Mouse (Mus musculus): ENCODE data around the gene Myo1e. TPM values are rescaled to one million over a fixed set of nuclear protein-coding genes. Genes with fewer than 3 reads are reported as not detected.

Gene Myo1e
- total and polyA plus RNA-seq, 3 experiments: 82.3 to 186 (median 98.7) TPM

- no peaks in the 10 kb centered on the region; a peak in 1 of 4 replicates for H3K4me1 ChIP-seq (ENCODE audit: control insufficient read depth in 1 of 2, insufficient read depth in 2 of 2)
- peaks cover 0 to 2% of the 10 kb centered on the region in 2 experiments for H3K36me3 ChIP-seq (replicated peaks in 1 of 2; ENCODE audit: control insufficient read depth in 1 of 2, insufficient read depth in 1 of 2, low read length in 1 of 2)
- no peak overlapping the region for H3K9ac ChIP-seq (ENCODE audit: insufficient read depth, low read depth)
- in situ Hi-C loops (cut with MboI; ENCODE audit: low pct_ligation_motif_present, low pct_unique_long_range_greater_than_20kb, low sequenced_read_pairs) (loop anchor here (25.0 kb wide), 1 partner anchor 331 kb away; the partner anchor contains the start of gene Rnf111), dilution Hi-C loops (cut with MboI; ENCODE audit: extremely low pct_ligation_motif_present, extremely low pct_unique_long_range_greater_than_20kb, low sequenced_read_pairs) (no loop called here)
- DNase-seq (ENCODE audit: extremely low read depth): no peak
- H3K4me2 ChIP-seq (ENCODE audit: insufficient read depth, low read depth, poor library complexity, severe bottlenecking): no peak overlapping the region
- no peaks in the 10 kb centered on the region for H3K27me3 ChIP-seq (replicated peaks)
- H3K27ac ChIP-seq (ENCODE audit: insufficient read depth, low read depth): no peak overlapping the region
- H3K79me2 ChIP-seq (replicated peaks; ENCODE audit: control insufficient read depth, extremely low read depth, insufficient read depth, poor library complexity, severe bottlenecking): no peaks in the 10 kb centered on the region
- H3K4me3 ChIP-seq (replicated peaks in 1 of 3; ENCODE audit: low read depth in 2 of 3, low read length in 2 of 3, poor library complexity in 1 of 3): no peak overlapping the region
- no peaks in the 10 kb centered on the region for H3K9me3 ChIP-seq (replicated peaks; ENCODE audit: low read length)
- TF ChIP-seq RCOR1 (conservative IDR thresholded peaks at IDR 0.05; ENCODE audit: low read depth, low read length) (no peak), JUND (conservative IDR thresholded peaks at IDR 0.05; ENCODE audit: low read depth, low read length) (no peak), MAZ (IDR thresholded peaks at IDR 0.05; ENCODE audit: low read depth, low read length) (no peak), POLR2A (IDR thresholded peaks at IDR 0.05; ENCODE audit: low read depth, low read length) (no peak), CHD2 (IDR thresholded peaks at IDR 0.05; ENCODE audit: low read length) (no peak), USF2 (conservative IDR thresholded peaks at IDR 0.05; ENCODE audit: low read depth, low read length) (no peak), TCF12 (IDR thresholded peaks at IDR 0.05; ENCODE audit: low read depth, low read length) (no peak), CTCF (conservative IDR thresholded peaks at IDR 0.05 in 1 of 2, IDR thresholded peaks at IDR 0.05 in 1 of 2; ENCODE audit: low read depth in 2 of 2, low read length in 2 of 2) (no peak)
Observed at GRCm38 (mm10) chr9:70181719-70182118, 25.4 kb upstream of the Myo1e start.

- no peaks in the 10 kb centered on the region for H3K9me3 ChIP-seq (replicated peaks; ENCODE audit: low read length)
- no peaks in the 10 kb centered on the region for H3K79me2 ChIP-seq (replicated peaks; ENCODE audit: control insufficient read depth, extremely low read depth, insufficient read depth, poor library complexity, severe bottlenecking)
- no peak overlapping the region for H3K9ac ChIP-seq (ENCODE audit: insufficient read depth, low read depth)
- no peak overlapping the region for H3K4me2 ChIP-seq (ENCODE audit: insufficient read depth, low read depth, poor library complexity, severe bottlenecking)
- in situ Hi-C loops (cut with MboI; ENCODE audit: low pct_ligation_motif_present, low pct_unique_long_range_greater_than_20kb, low sequenced_read_pairs) (loop anchor here (25.0 kb wide), 1 partner anchor 330 kb away; the partner anchor contains the start of gene Rnf111), dilution Hi-C loops (cut with MboI; ENCODE audit: extremely low pct_ligation_motif_present, extremely low pct_unique_long_range_greater_than_20kb, low sequenced_read_pairs) (no loop called here)
- no peak for DNase-seq (ENCODE audit: extremely low read depth)
- TF ChIP-seq ZNF384 (IDR thresholded peaks at IDR 0.05; ENCODE audit: low read depth, low read length): no peak
- TF ChIP-seq TCF12 (IDR thresholded peaks at IDR 0.05; ENCODE audit: low read depth, low read length): no peak
- TF ChIP-seq MAFK (IDR thresholded peaks at IDR 0.05; ENCODE audit: insufficient replicate concordance, low read length): no peak
- no peak for TF ChIP-seq POLR2A (IDR thresholded peaks at IDR 0.05; ENCODE audit: low read depth, low read length)
- TF ChIP-seq E2F4 (IDR thresholded peaks at IDR 0.05; ENCODE audit: insufficient replicate concordance, low read depth, low read length): no peak
- no peak for TF ChIP-seq JUND (conservative IDR thresholded peaks at IDR 0.05; ENCODE audit: low read depth, low read length)
- TF ChIP-seq CTCF (conservative IDR thresholded peaks at IDR 0.05 in 1 of 2, IDR thresholded peaks at IDR 0.05 in 1 of 2; ENCODE audit: low read depth in 2 of 2, low read length in 2 of 2): no peak
- TF ChIP-seq EP300 (IDR thresholded peaks at IDR 0.05; ENCODE audit: low read length): no peak
- no peak for TF ChIP-seq UBTF (IDR thresholded peaks at IDR 0.05; ENCODE audit: low read depth, low read length)
- no peak for TF ChIP-seq RCOR1 (conservative IDR thresholded peaks at IDR 0.05; ENCODE audit: low read depth, low read length)
- TF ChIP-seq MXI1 (IDR thresholded peaks at IDR 0.05; ENCODE audit: low read depth, low read length): no peak
- no peak for TF ChIP-seq USF2 (conservative IDR thresholded peaks at IDR 0.05; ENCODE audit: low read depth, low read length)
- no peak for TF ChIP-seq MAZ (IDR thresholded peaks at IDR 0.05; ENCODE audit: low read depth, low read length)
- TF ChIP-seq MAX (IDR thresholded peaks at IDR 0.05; ENCODE audit: low read length): no peak
- no peak for TF ChIP-seq SIN3A (IDR thresholded peaks at IDR 0.05; ENCODE audit: low read length)
- TF ChIP-seq ZMIZ1 (IDR thresholded peaks at IDR 0.05; ENCODE audit: low read depth, low read length): no peak
- TF ChIP-seq MEF2A (IDR thresholded peaks at IDR 0.05; ENCODE audit: borderline replicate concordance, low read depth, low read length): no peak
- no peak for TF ChIP-seq PAX5 (IDR thresholded peaks at IDR 0.05; ENCODE audit: low read length)
- TF ChIP-seq ELF1 (IDR thresholded peaks at IDR 0.05; ENCODE audit: low read depth, low read length): no peak
- H3K4me1 ChIP-seq (ENCODE audit: control insufficient read depth in 1 of 2, insufficient read depth in 2 of 2): no peaks in the 10 kb centered on the region; a peak in 1 of 4 replicates
- no peak overlapping the region for H3K4me3 ChIP-seq (replicated peaks in 1 of 3; ENCODE audit: low read depth in 2 of 3, low read length in 2 of 3, poor library complexity in 1 of 3)
- peaks cover 0 to 3% of the 10 kb centered on the region in 2 experiments for H3K36me3 ChIP-seq (replicated peaks in 1 of 2; ENCODE audit: control insufficient read depth in 1 of 2, insufficient read depth in 1 of 2, low read length in 1 of 2)
- H3K27ac ChIP-seq (ENCODE audit: insufficient read depth, low read depth): no peak overlapping the region
- no peaks in the 10 kb centered on the region for H3K27me3 ChIP-seq (replicated peaks)
Observed at GRCm38 (mm10) chr9:70182639-70183038, 24.5 kb upstream of the Myo1e start.
